Mouse (Mus musculus) olfactory bulb, adult 2 months (tissue): ENCODE data around the gene Cd80.

Source experiments
- CTCF ChIP-seq: fragments of 200-500 bp; IDR thresholded peaks from 2 replicates; pipeline ENCODE4 v1.5.1; 2012; ENCODE audit warnings: low read depth, mild to moderate bottlenecking, low read length, moderate library complexity; ENCODE audit not compliant: insufficient read depth
- POLR2A ChIP-seq: fragments of 200-500 bp; IDR thresholded peaks from 2 replicates; pipeline ENCODE4 v1.6.1; 2012; ENCODE audit warnings: mild to moderate bottlenecking, low read depth, low read length, moderate library complexity; ENCODE audit not compliant: insufficient read depth

- no peak for TF ChIP-seq CTCF
- no peak for TF ChIP-seq POLR2A
Observed at GRCm38 (mm10) chr16:38474677-38475286, 19.4 kb downstream of the Cd80 start.
